Mouse (Mus musculus) left cerebral cortex, postnatal 4 days (tissue): Measurements from ENCODE around the gene Fam53b. TPM values are rescaled to one million over a fixed set of nuclear protein-coding genes. Genes with fewer than 3 reads are reported as not detected.

ENCODE experiments used
- DNase-seq: peaks from one replicate; pipeline ENCODE4 v3.0.0-alpha.2; 2022
- intact Hi-C: fragments of 180-260 bp; cut with DNase I; formaldehyde crosslinking; loops from one replicate; pipeline ENCODE4 v1.15.1; 2025
- total RNA-seq, 2 experiments: library from RNA; stranded (reverse); gene quantifications; 2 replicates each; pipeline ENCODE4 v1.2.3; 2021

Gene Fam53b
- total RNA-seq, 2 experiments from 2014 or later, result 13.4 to 13.8 TPM

DNA sequence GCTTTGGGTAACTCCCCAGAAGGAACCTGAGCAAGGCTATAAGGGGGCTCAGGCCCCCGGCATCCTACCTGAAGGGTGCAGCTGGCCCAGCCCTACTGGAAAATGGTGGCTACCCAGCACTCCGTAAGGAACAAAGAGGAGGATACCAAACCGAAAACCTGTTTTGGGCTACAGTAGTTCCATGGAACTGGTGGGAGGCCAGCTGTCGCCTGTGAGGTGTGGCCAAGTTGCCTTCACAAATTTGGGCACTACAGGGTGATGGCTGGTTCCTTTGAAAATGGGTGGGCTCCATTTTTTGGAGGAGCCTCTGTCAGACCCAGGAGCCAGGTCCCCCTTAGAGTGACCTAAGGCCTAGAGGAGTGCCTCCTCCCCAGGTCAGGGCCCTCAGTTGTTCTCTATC is 98.4 kb downstream of the Fam53b start:
- intact Hi-C loops, result no loop called here
- no peak for DNase-seq

DNA sequence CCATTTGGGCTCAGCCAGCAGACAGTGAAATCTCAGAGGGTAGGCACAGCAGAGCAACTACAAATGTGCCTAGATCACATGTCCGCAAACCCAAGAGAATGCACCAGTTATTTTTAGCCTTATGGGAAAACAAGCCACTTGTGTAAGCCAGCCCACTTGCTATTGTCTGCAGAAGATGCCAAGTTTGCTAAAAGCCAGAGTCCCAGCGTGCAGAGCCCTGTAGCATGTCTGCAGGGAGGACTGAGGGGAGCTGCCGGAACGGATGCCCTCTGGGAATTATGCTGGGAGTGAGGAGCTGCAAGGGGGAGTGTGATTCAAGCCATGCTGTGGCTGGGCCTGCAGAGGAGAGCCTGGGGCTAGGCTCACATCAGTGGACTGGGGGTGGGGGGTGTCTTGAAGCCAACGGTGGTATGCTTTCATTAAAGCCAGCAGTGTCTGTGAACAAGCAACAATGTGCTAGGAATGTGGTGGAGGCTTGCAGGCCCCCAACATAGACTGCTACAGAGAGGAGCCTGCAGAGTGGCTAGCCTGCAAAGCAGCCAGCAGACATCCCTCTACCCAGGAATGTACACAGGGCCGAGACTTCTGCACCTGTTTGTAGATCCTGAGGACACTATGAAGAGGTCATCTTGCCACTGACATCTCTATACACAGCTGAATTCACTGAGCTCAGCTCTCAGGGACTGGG is 99.3 kb downstream of the Fam53b start:
- intact Hi-C loops, result no loop called here
- no peak for DNase-seq

DNA sequence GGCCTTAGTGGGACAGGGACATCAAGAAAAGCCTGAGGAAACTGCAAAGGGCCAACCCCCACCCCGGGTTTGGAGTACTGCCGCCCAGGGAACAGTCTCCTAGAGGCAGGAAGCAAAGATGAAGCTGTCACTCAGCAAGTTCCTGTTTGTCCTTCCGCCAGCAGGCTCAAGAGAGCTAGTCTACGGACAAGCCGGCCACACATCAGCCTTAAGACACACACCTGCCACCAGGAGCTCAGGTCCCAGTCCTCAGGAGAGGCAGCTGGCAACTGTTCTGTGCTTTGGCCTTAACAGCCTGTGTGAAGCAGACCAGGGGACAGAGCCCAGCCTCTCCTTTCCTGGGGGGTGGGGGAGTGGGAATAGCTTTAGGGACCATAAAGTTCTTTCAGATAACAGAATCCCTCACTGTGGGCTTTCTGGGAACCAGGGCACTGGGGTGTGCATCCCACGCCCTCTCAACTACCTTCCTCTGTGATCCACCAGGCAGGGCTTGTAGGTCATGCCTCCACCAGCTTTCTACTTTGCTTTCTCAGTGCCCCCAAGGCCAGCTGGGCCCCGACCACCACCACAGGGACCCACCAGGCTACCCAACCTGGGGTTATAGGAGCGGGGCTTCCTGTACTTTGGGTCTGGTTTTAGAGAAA is 100.1 kb downstream of the Fam53b start:
- DNase-seq, result no peak
- intact Hi-C loops, result no loop called here

DNA sequence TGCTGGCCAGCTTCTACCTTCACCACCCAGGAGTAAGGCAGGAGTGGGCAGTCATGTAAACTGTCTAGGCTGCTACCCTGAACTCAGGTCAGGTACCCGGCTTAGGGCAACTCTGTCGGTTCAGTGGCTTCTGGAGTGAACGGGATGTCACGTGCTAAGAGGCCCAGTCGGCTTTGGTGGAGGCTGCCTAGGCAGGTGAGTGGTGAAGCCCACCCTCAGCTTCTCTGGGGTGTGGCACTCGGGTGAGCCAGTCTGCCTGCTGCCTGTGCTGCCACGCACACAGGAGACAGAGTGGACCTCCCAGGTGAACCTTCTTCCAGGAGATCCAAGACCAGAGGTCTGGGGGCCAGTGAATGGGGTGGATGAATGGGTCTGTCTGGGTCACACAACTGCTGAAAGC is 100.7 kb downstream of the Fam53b start:
- no peak for DNase-seq
- intact Hi-C loops, result no loop called here

DNA sequence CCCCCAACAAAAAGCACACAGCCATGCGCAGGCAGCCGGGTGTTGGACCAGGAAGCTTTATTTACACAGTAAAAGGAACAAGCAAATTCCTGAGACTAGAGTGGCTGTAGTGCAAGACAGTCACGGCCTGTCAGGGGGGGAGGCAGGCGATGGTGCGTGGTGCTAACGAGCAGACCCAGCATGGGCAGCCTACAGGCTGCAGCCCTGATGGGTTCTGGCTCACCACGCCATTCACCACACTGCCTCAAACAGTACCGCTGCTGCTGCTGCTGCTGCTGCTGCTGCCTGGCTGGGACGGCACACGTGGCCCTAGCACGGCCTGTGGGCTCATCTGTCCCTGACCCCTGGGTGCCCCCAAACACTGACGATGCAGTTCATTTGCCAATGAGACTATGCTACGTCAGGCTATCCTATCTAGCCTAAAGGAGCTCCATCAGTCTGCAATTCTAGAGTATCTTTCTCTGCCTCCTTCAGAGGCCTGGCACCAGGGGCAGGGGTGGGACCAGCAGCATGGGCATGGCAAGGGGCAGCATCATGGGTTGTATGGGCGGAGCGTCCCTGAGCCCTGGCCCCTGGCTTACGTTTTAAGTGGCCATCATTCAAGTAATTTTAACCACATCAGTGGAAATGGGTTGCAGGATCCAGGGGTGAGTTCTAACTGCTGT is 101.5 kb downstream of the Fam53b start:
- DNase-seq, result no peak
- intact Hi-C loops, result no loop called here

DNA sequence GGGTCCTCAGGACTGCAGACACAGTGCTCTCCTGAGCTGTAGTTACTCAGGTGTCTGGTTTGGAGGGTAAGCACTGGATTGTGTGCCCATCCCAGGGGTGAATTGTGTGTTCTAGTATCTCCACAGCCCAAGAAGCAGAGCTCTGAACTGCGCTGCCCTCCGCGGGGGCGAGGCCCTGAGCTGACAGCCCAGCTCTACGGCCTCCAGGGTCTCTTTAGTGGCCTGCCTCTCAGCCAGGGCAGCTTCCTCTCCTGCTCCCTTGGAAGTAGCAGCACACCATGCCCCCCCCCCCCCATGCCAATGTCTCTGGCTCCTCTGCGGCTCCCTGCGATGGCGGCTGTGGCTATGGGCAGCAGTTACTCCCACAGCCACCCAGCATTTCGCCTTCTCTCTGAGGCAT is 102.1 kb downstream of the Fam53b start:
- intact Hi-C loops, result no loop called here
- no peak for DNase-seq

DNA sequence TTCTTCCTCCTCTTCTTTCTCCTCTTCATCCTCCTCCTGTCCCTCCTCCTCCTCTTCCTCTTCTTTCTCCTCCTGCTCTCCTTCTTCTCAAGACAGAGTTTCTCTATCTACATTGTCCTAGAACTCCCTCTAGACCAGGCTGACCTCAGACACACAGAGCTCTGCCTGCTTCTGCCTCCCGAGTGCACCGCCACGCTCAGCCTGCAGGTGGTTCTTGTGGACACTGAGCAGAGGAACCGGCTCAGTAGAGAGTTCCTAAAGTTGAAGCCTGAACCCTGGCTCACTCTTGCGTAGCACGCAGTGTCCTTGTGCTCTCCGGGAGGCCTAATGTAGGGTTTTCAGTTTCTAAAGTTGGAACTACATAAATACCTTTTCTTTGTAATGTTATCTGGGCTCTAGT is 108.6 kb downstream of the Fam53b start:
- DNase-seq, result no peak
- intact Hi-C loops, result no loop called here

DNA sequence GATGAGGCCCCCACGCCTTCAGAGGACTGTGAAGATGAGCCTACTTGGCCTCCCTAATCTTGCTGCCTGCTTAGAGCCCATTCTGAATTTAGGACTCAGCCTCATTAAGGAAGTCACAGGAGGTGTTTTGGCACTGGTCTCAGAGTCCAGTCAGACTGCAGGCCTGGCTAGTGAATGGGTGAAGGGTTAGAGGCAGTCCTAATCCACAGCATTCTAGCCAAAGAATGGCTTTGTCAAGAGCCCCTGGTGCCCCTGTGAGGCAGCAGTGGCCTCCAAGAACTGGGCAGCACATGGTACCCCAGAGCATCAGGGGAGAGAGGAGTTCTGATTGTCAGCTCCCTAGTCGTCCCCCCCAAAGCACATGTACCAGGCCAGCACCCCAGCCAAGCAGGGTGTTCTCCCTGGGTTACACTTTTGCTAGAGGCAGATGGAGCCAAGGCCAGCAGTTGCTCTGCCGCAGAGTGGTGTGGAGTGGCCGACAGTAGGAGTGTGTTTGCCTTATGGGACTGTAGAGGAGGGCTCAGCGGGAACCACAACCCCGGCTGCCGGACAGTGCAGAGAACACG is 109.3 kb downstream of the Fam53b start:
- intact Hi-C loops, result no loop called here
- no peak for DNase-seq

DNA sequence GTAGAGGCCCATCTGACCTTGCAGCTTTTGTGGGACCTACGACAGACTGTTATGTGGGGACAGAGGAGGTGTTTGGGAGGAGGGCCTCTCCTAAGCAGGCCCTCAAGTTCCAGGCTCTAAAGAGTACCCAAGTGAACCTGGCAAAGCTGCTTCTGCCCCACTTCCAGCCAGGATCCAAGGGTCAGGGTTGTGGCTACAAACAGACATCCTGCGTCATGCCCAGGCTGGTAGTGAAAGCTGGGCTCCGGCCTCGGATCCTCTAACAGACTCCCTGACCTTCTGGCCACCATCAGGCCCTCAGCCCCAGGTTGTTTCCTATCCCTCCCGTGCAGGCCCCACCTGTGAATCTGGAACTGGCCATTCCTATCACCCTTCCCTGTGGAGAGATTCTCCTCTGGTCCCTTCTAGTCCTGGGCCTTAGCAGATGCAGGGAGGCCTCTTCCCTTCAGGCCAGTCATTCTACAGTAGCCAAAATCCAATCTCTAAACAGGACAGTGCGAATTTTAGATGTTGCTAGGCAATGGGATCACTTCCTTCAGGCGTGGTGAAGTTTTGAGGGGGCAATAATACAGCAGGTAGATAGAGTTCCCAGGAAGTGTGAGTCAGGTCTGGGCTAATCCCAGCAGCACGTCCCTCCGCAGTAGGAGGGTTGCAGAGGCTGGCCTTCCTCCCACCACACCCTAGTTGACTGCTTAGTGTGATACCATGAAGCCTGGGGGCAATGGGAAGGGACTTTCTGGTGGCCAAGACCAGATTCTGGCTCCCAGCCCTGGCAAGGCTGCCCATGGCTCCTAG is 110.0 kb downstream of the Fam53b start:
- intact Hi-C loops, result no loop called here
- DNase-seq, result no peak

DNA sequence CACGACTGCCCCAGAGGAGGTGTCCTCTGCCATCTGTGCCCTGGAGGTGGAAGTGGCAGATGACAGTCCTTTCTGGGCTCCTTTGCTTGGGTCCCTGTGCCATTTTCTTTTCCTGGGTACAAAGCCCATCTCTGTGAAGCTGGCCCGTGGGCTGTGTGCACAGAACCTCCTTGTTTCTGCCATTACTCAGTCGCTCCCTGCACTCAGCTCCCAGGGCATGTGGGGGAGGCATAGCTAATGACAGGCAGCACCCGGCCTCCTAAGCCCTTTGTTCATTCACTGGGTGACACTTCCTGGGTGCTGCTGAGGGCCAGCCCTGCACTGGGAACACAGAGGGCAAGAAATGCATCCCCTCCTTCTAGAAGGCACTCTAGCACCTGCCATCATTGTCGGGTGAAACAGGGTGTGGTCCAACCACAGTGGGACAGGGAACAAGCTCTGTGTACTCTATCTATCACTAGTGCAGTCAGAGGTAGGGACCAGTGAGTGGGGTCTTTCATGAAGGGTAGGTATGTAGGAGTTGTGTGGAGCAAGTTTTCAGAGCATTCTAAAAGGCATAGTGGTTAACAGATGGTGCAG is 111.1 kb downstream of the Fam53b start:
- DNase-seq, result no peak
- intact Hi-C loops, result no loop called here

DNA sequence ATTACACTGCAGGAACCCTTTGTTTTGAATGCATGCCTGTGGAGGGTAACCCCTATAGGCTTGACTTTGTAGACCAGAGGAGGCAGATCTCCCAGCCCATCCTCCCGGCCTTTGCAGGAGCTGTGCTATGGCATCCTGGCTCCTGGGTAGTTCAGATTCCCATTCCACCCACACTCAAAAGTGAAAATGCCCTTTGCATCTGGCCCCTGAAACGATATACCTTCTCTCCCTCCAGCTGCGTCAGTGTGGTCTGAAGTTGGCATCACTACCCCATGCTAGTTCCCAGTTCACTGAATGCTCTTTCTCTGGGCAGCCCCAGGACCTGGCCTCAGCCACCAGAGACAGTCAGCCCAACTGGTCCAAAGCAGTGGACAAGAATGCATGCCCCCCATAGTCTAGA is 111.7 kb downstream of the Fam53b start:
- intact Hi-C loops, result no loop called here
- no peak for DNase-seq

DNA sequence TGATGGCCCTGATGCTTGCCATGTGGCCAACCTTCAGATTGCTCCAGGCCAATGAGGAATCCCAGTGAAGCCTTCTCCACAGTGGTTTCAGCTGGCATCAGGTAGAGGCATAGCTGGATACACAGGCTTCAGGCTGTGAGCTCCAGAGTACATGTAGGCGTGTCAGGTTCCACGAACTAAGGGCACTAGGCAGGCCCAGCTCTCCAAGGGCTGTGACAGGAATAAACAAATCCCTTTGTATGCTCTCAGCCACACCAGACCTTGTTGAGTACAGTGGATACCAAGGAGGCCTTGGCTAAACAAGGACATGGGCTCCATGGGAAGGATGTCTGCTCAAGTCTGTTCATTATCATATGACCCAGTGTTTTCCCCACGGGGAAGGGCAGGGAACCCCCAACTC is 112.3 kb downstream of the Fam53b start:
- intact Hi-C loops, result no loop called here
- no peak for DNase-seq

DNA sequence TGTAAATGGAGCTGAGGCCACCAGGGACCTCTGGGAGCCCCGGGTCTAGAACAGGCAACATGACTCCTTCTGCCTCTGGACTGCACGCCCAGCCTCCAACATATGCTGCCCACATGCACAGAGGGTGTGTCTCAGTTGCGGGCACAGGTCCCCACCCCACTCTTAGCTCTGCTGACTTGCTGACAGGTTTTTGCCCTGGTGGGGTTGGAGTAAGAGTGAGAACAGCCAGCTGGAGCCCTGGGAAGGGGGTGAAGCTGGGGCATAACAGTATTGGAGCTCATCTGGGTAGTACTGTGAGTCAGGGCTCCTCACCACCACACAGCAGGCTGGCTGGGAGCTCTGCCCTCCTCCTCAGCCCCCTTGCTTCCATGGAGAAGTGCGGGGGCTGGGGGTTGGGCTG is 113.6 kb downstream of the Fam53b start:
- DNase-seq, result no peak
- intact Hi-C loops, result no loop called here

DNA sequence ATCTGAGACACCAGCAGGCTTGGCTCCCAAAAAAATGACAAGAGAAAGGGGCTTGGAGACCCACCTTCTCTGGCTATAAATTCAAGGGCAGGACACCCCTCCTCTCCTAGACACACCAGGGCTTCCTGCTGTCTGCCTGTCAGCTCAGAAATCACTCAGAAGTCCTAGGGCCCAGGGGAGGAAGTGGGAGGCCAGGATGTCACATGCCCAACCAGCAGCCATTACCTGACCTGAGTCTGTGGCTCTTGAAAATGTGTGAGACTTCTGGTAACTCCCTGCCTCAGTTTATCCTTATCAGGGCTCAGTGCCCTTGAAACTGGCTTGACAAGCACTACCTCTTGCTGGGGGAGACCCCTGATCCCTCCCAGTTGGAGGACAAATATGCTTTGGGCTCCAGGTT is 114.0 kb downstream of the Fam53b start:
- intact Hi-C loops, result no loop called here
- DNase-seq, result no peak

DNA sequence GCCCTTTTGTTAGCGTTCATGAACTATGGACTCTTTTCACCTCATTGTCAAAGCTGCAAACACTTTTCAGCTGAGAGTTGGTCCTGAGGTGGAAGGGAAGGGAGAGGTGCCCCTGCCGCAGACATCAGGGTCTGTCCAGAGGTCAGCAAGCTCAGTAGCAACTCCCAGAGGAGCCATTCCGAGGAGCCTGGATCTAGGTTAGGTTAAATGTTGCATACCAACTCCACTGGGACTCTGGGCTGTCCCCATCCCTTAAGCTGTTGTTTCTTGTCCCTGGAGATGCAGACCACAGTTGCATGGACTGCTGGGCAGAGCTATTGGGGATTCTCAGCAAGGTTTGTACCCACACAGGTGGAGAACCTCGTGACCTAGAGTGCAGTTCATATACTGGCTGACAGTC is 114.5 kb downstream of the Fam53b start:
- intact Hi-C loops, result no loop called here
- DNase-seq, result no peak

DNA sequence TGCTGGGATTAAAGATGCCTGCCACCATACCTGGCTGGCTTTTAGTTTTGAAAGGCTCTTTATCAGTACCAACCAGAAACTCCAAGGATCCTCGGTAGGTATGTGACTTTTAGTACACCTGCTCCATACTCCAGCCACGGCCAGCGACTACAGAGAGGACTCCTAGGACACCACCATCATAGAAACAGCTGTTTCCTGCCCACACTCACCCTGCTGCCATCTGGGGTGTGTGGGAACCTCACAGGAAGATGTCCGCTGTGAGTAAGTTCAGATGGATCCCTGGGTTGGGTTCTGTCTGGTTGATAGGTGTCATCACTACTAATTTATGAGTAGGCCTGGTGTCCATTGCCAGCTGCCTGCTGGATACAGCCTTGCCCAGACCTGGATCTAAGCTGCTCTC is 114.9 kb downstream of the Fam53b start:
- intact Hi-C loops, result no loop called here
- DNase-seq, result no peak

DNA sequence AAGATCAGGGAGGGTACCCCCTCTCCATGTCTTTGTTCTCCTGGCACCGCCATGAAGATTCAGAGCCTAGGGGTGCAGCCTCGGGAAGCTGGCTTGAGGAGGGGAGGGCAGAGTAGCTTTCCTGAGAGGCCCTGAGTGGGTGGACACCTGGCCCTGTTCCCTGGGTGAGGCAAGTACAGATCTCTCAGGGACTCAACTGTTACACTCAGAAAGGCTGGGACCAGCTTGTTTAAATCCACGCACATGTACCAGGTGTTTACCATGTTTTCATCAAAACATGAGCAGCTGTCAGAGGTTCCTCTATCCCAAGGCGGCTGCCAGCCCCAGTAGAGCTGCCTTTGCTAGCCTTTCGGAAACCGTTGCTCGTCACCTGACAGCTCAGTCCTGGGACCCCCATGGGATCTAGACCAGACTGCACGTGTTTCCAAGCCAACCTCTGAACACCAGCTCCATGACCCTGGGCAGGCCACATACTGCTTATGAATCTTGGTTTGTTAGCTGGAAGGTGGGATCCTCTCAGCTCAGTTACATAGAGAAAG is 116.4 kb downstream of the Fam53b start:
- intact Hi-C loops, result no loop called here

DNA sequence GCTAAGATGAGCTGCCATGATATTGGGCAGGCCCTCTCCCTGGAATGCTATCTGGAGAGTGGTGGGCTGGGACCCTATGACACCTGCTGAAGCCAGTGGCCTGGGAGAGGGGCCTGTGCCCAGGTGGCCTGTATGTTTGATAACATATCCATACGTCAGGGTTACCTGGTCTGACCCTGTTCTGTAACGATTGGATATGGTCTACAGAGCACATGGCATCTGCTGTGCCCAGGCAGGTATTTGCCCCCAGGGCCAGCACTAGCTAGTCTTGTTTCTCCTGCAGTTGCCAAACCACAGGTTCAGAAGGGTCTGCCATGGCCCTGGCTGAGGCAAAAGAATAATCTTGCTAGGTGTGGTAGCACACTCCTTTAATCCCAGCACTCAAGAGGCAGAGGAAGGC is 120.1 kb downstream of the Fam53b start:
- intact Hi-C loops, result no loop called here
- DNase-seq, result no peak

More for the DNA sequence above, 116.4 kb downstream of the Fam53b start:
- DNase-seq, result no peak

DNA sequence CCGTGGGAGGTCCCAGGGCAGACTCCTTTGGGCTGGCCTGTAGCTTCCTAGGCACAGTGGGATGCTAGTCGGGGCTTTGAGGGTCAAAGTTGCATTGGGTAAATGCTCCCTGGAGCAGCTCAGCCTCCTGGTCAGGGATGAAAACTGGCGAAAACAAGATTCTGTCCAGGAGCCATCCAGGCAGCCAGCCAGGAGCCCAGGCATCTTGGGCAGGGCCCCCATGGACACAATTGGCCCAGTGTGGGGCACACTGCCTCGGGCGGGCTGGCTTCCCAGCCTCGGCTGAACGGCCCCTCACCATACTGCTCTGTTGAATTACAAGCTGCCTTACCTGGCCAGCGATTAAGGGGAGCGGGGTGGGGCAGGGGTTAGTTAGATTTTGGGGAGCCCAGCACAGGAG is 121.0 kb downstream of the Fam53b start:
- intact Hi-C loops, result no loop called here
- peak; percentile 62 for DNase-seq

DNA sequence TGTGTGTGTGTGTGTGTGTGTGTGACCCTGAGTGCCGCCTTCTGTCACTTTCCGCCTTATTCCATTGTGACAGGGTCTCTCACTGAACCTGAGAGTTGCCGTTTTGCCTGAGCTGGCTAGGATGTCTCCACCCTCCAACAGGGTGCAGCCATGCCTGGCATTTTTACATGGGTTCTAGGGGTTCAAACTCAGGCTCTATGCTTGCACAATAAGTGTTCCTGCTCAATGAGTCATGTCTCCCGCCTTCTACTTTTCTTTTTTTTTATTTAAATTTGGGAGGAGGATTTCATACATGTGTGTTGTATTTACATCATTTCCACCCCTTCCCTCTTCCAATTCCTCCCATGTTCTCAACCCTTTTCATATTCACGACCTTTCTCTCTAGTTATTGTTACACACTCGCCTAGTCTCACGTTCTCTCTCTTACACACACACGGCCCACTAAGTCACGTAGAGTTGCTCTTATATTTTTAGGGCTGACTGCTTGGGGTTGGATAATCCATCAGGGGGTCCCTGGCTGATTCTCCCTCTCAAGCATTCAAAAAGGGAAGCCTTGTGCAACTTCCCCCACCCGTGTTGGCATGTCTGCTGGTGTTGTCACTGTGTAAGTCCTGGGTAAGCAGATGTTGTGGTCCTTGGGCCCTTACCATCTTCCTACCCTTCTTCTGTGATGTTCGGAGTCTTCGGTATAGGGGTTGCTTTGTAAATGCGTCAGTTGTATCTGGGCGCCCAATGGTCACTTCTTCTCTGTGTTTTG is 122.8 kb downstream of the Fam53b start:
- DNase-seq, result no peak
- intact Hi-C loops, result no loop called here
